8 mouse cellular contexts compared by ENCODE assay signal in genomic region chr10:103369081-103369420, GRCm38 (mm10). TPM values are rescaled to one million over a fixed set of nuclear protein-coding genes. Genes with fewer than 3 reads are reported as not detected.
DNase-seq lines count a peak whose midpoint lies in the region; ATAC-seq and TF ChIP-seq lines count a peak whose summit lies in the region.

No protein-coding gene starts in this region.

- no peak for ATAC-seq in erythroblast, adult 5-6 weeks (replicated peaks; ENCODE audit: low FRiP score, poor library complexity, severe bottlenecking)
- peak; percentile 88 for ATAC-seq in frontal cortex, adult (ENCODE audit: low TSS enrichment)
- ATAC-seq in limb, embryonic 14.5 days (ENCODE audit: low FRiP score, low read depth): peak; percentile 82
- peak; percentile 85 for ATAC-seq in midbrain, embryonic 14.5 days (ENCODE audit: low FRiP score, low TSS enrichment)
- ATAC-seq in stomach, postnatal 0 days (ENCODE audit: low FRiP score, low TSS enrichment): peak; percentile 94

- TF ChIP-seq EP300 in stomach, postnatal 0 days (optimal IDR thresholded peaks at IDR 0.05): no peak

- H3K27me3 ChIP-seq in erythroblast, embryonic 14.5 days (ENCODE audit: control insufficient read depth): peaks cover 25% of the 10 kb centered on the region
- no peaks in the 10 kb centered on the region for H3K27me3 ChIP-seq in cerebellum, adult 2 months (ENCODE audit: control insufficient read depth, insufficient read depth, low read length)
- peaks cover 14% of the 10 kb centered on the region for H3K27me3 ChIP-seq in limb, embryonic 14.5 days (ENCODE audit: control insufficient read depth, insufficient read depth, low read length)
- no peaks in the 10 kb centered on the region for H3K27me3 ChIP-seq in midbrain, embryonic 14.5 days (ENCODE audit: control insufficient read depth, insufficient read depth, low read length)
- no peaks in the 10 kb centered on the region for H3K27me3 ChIP-seq in stomach, postnatal 0 days (ENCODE audit: control insufficient read depth, insufficient read depth, low read length)

- peak overlapping the region; percentile 33 for H3K4me3 ChIP-seq in erythroblast, embryonic 14.5 days (replicated peaks)
- H3K4me3 ChIP-seq in cerebellum, adult 2 months (replicated peaks; ENCODE audit: insufficient read depth, low read depth, low read length): peak overlapping the region; percentile 94
- peak overlapping the region; percentile 39 for H3K4me3 ChIP-seq in limb, embryonic 14.5 days (replicated peaks; ENCODE audit: low read length)
- peak overlapping the region; percentile 67 for H3K4me3 ChIP-seq in midbrain, embryonic 14.5 days (replicated peaks; ENCODE audit: low read depth, low read length)
- peak overlapping the region; percentile 41 for H3K4me3 ChIP-seq in stomach, postnatal 0 days (ENCODE audit: low read depth, low read length)

- DNase-seq in cerebellum, adult 2 months: peak; percentile 78 to 84
- DNase-seq in kidney, adult 9 months: peak; percentile 84
- DNase-seq in limb, embryonic 14.5 days (ENCODE audit: low spot score): peak; percentile 64
- DNase-seq in midbrain, embryonic 14.5 days: peak; percentile 88
- peak; percentile 78 for DNase-seq in stomach, postnatal 0 days (ENCODE audit: low spot score)

- H3K4me1 ChIP-seq in erythroblast, embryonic 14.5 days (ENCODE audit: control insufficient read depth): peaks cover 3% of the 10 kb centered on the region
- no peaks in the 10 kb centered on the region for H3K4me1 ChIP-seq in cerebellum, adult 2 months (ENCODE audit: control insufficient read depth, insufficient read depth, low read length)
- H3K4me1 ChIP-seq in limb, embryonic 14.5 days (ENCODE audit: control insufficient read depth, insufficient read depth, low read length): peaks cover 5% of the 10 kb centered on the region; the same call in 1 of the 2 replicates
- H3K4me1 ChIP-seq in midbrain, embryonic 14.5 days (ENCODE audit: control insufficient read depth, insufficient read depth, low read length): 0 out of 2 replicates have a peak, but pooled peaks cover 3% of the 10 kb centered on the region
- H3K4me1 ChIP-seq in stomach, postnatal 0 days (replicated peaks; ENCODE audit: control insufficient read depth, insufficient read depth): no peaks in the 10 kb centered on the region

- H3K27ac ChIP-seq in cerebellum, adult 2 months (ENCODE audit: insufficient read depth, low read length): peak overlapping the region; percentile 64
- no peak overlapping the region for H3K27ac ChIP-seq in limb, embryonic 14.5 days (replicated peaks; ENCODE audit: low read depth, low read length)
- H3K27ac ChIP-seq in midbrain, embryonic 14.5 days (replicated peaks; ENCODE audit: low read depth, low read length): peak overlapping the region; percentile 70
- H3K27ac ChIP-seq in stomach, postnatal 0 days (replicated peaks): no peak overlapping the region

- WGBS in cerebellum, adult 2 months: 0% methylated on average over 8 of the region's 8 CpGs
- WGBS in limb, embryonic 14.5 days: 0% methylated on average over 8 of the region's 8 CpGs
- under 1% methylated on average over 8 of the region's 8 CpGs for WGBS in midbrain, embryonic 14.5 days
- under 1% methylated on average over 8 of the region's 8 CpGs for WGBS in stomach, postnatal 0 days

- peak overlapping the region; percentile 47; the same call in 1 of the 2 replicates for H3K9ac ChIP-seq in limb, embryonic 14.5 days (ENCODE audit: low read depth, low read length, severe bottlenecking)
- peak overlapping the region; percentile 70 for H3K9ac ChIP-seq in midbrain, embryonic 14.5 days (replicated peaks; ENCODE audit: low read length)
- H3K9ac ChIP-seq in stomach, postnatal 0 days (ENCODE audit: low read length): peak overlapping the region; percentile 14; the same call in 1 of the 2 replicates

- TF ChIP-seq POLR2A in cerebellum, adult 2 months (IDR thresholded peaks at IDR 0.05; ENCODE audit: borderline replicate concordance, insufficient read depth, low read length): peak; percentile 32; the same call in 1 of the 2 replicates
- TF ChIP-seq POLR2A in limb, embryonic 14.5 days (IDR thresholded peaks at IDR 0.05; ENCODE audit: borderline replicate concordance, extremely low read depth, insufficient read depth, insufficient read length): no peak

- no peaks in the 10 kb centered on the region; the same call in 1 of the 2 replicates for H3K9me3 ChIP-seq in erythroblast, embryonic 14.5 days (ENCODE audit: control insufficient read depth, low read length)
- no peaks in the 10 kb centered on the region for H3K9me3 ChIP-seq in limb, embryonic 14.5 days (ENCODE audit: control insufficient read depth, low read length)
- H3K9me3 ChIP-seq in midbrain, embryonic 14.5 days (ENCODE audit: control insufficient read depth, low read length): no peaks in the 10 kb centered on the region
- no peaks in the 10 kb centered on the region for H3K9me3 ChIP-seq in stomach, postnatal 0 days (ENCODE audit: control insufficient read depth, low read length)

- TF ChIP-seq CTCF in cerebellum, adult 2 months (IDR thresholded peaks at IDR 0.05; ENCODE audit: borderline replicate concordance, insufficient read depth, low read depth, low read length): no peak
- TF ChIP-seq CTCF in stomach, postnatal 0 days (IDR thresholded peaks at IDR 0.05; ENCODE audit: low read depth): no peak; the same call in 1 of the 2 replicates

- peak overlapping the region; percentile 98 for H3K4me2 ChIP-seq in limb, embryonic 14.5 days (replicated peaks; ENCODE audit: low read depth, low read length, severe bottlenecking)
- H3K4me2 ChIP-seq in midbrain, embryonic 14.5 days (ENCODE audit: low read length): peak overlapping the region; percentile 98
- peak overlapping the region; percentile 58 for H3K4me2 ChIP-seq in stomach, postnatal 0 days (replicated peaks; ENCODE audit: low read depth)

- H3K36me3 ChIP-seq in erythroblast, embryonic 14.5 days (ENCODE audit: control insufficient read depth): no peaks in the 10 kb centered on the region
- no peaks in the 10 kb centered on the region for H3K36me3 ChIP-seq in limb, embryonic 14.5 days (ENCODE audit: control insufficient read depth, insufficient read depth, low read length)
- no peaks in the 10 kb centered on the region for H3K36me3 ChIP-seq in midbrain, embryonic 14.5 days (ENCODE audit: control insufficient read depth, insufficient read depth, low read length)
- H3K36me3 ChIP-seq in stomach, postnatal 0 days (ENCODE audit: control insufficient read depth, insufficient read depth, low read length): no peaks in the 10 kb centered on the region

RNA-seq across cellular contexts. Expression of gene Slc6a15, which starts 1.5 kb away (rescaled TPM):
- polyA plus RNA-seq in erythroblast, embryonic 14.5 days (2012): not detected in 2 replicates
- not detected in 2 replicates for total RNA-seq in erythroblast, adult 5-6 weeks (2015; ENCODE audit: low replicate concordance)
- total RNA-seq in erythroblast, adult 5-6 weeks (2017; ENCODE audit: low replicate concordance): 0.09 TPM in 1 of 2 replicates, not detected in the other
- polyA plus RNA-seq in cerebellum, adult 2 months (2012; rRNA removed): 46.9 and 48.9 TPM in 2 replicates
- 2.1 and 2.9 TPM in 2 replicates for polyA plus RNA-seq in limb, embryonic 14.5 days (2012; rRNA removed)
- polyA plus RNA-seq in limb, embryonic 14.5 days (2014; fragmentation: Nextera tagmentation; extraction: Ambion mirVana): 3.0 and 3.2 TPM in 2 replicates
- 31.0 and 43.0 TPM in 2 replicates for polyA plus RNA-seq in midbrain, embryonic 14.5 days (2014; fragmentation: Nextera tagmentation; extraction: Ambion mirVana)
- polyA plus RNA-seq in stomach, postnatal 0 days (2015; fragmentation: Nextera tagmentation; extraction: Ambion mirVana): 1.9 TPM in 2 replicates

Comparison
In these comparisons a context has a peak if more than half of its experiments do, and no peak if none do; other contexts are left out.
1. H3K4me3 ChIP-seq: peak in every context shown above with its lines; median percentile 94 in cerebellum, adult 2 months; 67 in midbrain, embryonic 14.5 days; 41 in stomach, postnatal 0 days; 39 in limb, embryonic 14.5 days; 33 in erythroblast, embryonic 14.5 days.
2. H3K27ac ChIP-seq: peak in cerebellum, adult 2 months (single experiment) and midbrain, embryonic 14.5 days (single experiment); none in limb, embryonic 14.5 days (single experiment) and stomach, postnatal 0 days (single experiment).
3. H3K9ac ChIP-seq: peak in every context shown above with its lines; median percentile 70 in midbrain, embryonic 14.5 days; 47 in limb, embryonic 14.5 days; 14 in stomach, postnatal 0 days.
4. Peak in every context shown above with its lines, with median percentiles within 50 percentile points of each other: DNase-seq and H3K4me2 ChIP-seq.